Mouse (Mus musculus): ENCODE measurements at regions not wholly inside any gene's neighbourhood (a gene's known extent, or its start where the extent isn't known, plus 50 kb on each side); places are given as distances from the start of the nearest gene placed in this dataset.
A peak's percentile ranks its signal among the peaks of the same experiment; 100 is the strongest.

GRCm38 (mm10) chr14:105417458-105417960 is 159.1 kb downstream of the Ndfip2 start:
- DNase-seq (ENCODE audit: low spot score), result no peak

GRCm38 (mm10) chr14:105416964-105417363 is 158.6 kb downstream of the Ndfip2 start:
- DNase-seq (ENCODE audit: low spot score), result no peak

DNA sequence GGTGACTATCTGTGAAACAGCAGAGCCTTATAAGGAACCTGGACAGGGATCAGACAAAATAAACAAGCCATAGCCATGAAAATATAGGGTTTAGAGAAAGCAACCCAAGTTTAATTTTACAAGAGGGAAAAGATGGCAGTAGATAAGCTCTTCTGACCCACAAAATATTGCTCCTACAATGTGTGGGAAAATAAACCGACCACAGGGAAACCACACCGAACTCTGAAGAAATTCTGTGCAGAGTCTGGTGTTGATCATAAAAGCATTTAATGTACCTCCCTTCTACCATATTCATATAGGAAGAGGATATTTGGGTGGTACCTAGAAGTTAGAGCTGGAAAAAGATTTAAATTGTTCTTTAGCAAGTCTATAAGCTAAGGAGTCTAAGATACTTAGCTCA is 146.3 kb downstream of the Ndfip2 start:
- DNase-seq (ENCODE audit: low spot score), result no peak

GRCm38 (mm10) chr14:105404241-105404640 is 145.9 kb downstream of the Ndfip2 start:
- DNase-seq (ENCODE audit: low spot score), result no peak

GRCm38 (mm10) chr14:105403256-105403655 is 144.9 kb downstream of the Ndfip2 start:
- no peak for DNase-seq (ENCODE audit: low spot score)

GRCm38 (mm10) chr14:105402556-105402955 is 144.2 kb downstream of the Ndfip2 start:
- no peak for DNase-seq (ENCODE audit: low spot score)

GRCm38 (mm10) chr14:105397467-105397866 is 139.1 kb downstream of the Ndfip2 start:
- DNase-seq (ENCODE audit: low spot score), result peak; percentile 81

DNA sequence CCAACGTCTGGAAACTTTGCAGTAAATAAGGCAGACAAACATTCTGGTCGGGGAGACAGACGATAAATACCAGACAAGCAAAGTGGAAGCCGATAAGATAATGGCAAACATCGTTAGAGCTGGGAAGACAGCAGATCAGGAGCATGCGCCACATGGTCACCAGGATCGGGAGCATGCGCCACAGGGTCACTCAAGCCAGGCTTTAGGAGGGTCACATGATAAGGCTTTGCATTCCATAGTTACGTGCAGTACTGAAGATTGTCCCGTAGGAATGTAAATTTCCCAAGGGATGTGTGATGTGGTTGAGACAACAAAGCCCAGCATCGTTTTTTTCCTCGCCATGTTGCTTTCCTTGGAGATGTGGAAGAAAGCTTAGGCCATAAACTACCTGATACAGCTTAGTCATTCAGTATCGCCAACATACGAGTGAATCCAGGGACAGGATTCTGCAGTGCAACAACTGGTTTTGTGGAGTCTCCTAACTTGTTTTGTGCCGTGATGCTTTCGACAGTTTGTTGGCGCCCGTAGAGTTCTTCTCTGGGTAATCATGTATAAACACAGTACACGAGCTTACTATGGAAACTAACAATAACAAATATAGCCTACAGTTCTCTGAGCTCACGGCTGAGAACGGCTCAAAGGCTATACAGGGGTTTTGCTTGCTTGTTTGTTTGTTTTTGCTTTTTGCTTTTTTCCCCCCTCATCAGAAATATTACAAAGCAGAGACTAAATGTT is 133.9 kb downstream of the Ndfip2 start:
- no peak for DNase-seq (ENCODE audit: low spot score)

DNA sequence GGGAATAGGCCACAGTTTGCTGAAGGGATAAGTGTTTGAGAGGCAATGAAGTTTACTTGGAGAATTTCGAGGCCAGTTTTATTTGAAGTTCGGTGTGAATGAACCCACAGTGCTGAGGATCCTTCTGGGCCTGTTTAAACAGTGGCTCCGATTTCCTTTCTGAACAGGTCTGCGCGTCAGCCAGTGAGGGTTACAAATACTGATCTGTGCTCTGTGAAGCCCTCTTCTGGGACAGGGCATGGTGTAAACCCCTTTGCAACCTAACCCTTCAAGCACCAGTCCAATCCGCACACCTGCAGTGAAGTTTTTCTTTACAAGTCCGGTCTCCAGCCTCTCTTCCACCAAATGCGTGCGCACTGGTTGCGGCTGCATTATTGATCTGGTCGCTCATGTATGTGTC is 133.1 kb downstream of the Ndfip2 start:
- no peak for DNase-seq (ENCODE audit: low spot score)

GRCm38 (mm10) chr14:105385119-105385518 is 126.7 kb downstream of the Ndfip2 start:
- no peak for DNase-seq (ENCODE audit: low spot score)

GRCm38 (mm10) chr14:105383382-105383781 is 125.0 kb downstream of the Ndfip2 start:
- no peak for DNase-seq (ENCODE audit: low spot score)

DNA sequence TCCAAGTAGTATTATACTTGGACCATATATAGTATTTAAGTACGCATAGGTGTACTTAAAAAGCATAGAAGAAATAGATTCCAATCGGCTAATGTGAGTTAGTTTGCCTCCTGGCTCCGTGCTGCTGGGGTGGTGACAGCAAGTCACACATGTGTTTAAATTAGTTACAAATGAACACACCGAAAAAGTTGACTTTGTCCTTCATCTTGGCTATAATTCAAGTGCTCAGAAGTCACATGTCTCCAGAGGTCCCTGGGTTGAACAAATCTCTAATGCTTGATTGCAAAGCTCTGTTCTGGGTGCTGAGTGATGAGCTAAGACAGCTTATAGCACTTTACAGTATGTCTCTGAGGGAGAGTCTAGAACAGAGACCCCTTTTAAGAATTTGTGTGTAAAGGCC is 121.7 kb downstream of the Ndfip2 start:
- no peak for DNase-seq (ENCODE audit: low spot score)

DNA sequence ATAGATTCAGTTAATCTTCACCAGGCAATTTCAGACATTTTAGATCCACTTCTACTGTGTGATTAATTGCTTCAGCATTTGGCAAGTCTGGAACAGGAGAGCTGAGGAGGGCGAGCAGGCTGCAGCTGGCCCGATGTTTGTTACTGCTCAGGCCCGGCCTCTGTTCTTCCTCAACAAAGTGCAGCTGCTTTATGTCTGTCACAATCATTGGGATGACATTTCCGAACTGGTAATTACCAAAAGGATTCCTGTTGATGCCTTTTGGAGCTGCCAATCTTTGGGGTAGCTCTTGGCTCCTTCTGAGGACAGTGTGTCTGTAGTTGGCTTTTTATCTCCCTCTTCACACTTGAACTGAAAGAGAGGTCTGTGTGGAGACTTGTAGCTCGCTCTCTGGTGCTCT is 119.4 kb downstream of the Ndfip2 start:
- DNase-seq (ENCODE audit: low spot score), result no peak

GRCm38 (mm10) chr14:105377035-105377621 is 118.8 kb downstream of the Ndfip2 start:
- DNase-seq (ENCODE audit: low spot score), result no peak

DNA sequence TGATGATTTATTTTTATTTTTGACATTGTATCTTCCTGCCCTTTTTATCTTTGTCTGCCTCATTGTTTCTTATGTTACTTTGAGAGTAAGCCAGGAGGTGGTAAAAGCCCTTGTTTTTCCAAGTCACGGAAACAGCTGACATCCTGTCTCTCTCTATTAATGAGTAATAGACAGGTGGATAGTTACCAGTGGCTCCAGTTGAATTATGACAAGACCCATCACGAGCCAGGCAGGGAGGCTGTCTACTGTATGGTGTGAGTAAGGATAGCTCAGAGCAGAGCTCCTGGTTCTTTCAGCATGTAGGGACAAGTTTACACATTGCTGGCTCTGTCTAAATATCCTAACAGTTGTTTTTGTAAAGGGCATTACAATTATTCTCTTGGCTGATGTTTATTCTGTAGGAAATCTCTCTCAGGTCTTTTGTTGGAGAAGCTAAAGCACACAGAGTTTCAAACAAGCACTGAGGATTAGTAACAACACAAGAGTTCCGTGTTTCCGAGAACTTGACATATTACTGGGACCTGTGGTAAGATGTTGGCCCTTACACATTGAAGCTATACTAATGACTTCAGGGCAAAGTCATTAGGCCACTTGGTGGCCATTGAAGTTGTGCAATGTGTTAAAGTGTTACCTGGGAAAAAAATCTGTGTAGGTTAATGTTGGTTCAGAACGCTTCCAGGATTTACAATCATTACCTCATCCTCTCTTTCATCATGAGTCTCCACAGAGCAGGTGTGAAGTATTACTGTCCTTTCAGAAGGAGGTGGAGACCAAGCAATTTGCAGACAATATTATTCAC is 111.5 kb downstream of the Ndfip2 start:
- no peak for DNase-seq (ENCODE audit: low spot score)

DNA sequence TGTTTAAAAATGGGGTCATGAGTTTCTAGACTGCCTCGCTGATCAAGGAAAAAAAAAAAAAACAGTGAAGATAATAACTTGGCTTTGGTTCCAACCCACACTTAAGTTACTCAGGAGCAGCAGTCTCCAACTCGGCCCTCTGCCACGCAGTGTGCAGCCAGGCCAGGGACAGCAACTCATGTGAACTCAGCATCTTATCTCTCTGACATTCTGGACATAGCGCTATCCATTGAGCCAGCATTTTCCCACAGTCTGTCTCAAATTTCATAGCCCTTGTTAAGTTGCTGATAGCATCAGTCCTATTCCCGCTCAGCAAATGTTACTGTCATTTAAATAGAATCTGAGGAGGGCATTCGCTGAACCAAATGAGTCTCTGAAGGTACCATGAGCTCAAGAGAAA is 102.2 kb downstream of the Ndfip2 start:
- DNase-seq (ENCODE audit: low spot score), result no peak

DNA sequence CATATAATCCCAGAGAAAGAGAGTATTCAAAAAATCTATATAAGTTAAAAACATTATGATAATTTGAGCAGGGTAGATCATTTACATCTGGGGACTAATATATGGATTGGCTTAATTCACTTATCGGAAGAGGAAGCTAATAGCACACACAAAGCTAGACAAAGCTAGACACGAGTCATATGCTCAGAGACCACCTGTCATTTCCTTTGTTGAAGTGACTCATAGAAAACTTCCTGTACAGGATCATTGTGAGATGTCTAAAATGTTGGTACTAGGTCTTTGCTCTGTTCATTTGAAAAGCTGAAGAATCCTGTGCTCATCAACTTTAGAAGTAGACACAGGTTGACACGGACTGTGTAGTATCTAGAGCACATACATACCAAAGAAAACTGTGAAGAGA is 101.5 kb downstream of the Ndfip2 start:
- no peak for DNase-seq (ENCODE audit: low spot score)
